Mouse (Mus musculus) adrenal gland, postnatal 10 days (tissue): ENCODE measurements around the gene Fignl2. TPM values are rescaled to one million over a fixed set of nuclear protein-coding genes. Genes with fewer than 3 reads are reported as not detected.

Experiments used
- DNase-seq: peaks from one replicate; pipeline ENCODE4 v3.0.0; 2021; ENCODE audit warnings: mixed read lengths
- total RNA-seq, 2 experiments: library from RNA; stranded (reverse); gene quantifications; 2 replicates each; pipeline ENCODE4 v1.2.3; 2021

The Fignl2 gene
- total RNA-seq, 2 experiments from 2014 or later, result 8.4 to 11.0 TPM

DNA sequence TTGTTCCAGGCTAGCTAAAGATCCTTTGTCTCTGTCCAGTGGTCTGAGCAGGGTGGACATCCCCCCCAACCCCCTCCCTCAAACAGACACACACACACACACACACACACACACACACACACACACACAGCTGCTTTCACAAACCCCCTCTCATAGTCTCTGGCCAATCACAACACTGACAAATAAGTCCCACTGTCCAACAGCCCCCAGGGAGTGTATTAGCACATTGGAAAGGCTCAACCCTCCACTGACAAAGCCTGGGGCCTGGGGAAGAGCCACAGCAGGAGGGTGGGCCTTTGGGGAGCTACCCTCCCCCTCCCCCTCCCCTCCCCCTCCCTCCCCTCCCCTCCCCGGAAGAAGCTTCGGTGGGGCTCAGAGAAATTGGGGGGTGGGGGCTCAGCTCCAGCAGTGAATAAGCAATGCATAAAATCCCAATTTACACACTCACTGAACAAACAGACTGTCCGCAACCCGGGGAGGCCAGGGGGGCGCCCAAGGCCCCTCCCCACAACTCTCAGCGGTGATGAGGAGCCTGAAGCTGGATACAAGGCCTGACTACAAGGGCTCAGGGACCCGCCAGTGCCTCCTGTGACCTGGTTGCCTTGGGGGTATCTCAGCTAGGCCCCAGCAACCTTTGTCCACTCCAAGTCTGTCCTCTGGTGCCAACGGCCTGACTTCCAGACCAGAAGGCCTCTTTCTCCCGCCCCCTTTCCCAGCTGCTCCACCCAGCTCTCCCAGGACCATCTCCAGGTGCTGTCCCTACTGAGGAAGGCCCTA, 11.3 kb downstream of the Fignl2 start:
- no peak for DNase-seq

DNA sequence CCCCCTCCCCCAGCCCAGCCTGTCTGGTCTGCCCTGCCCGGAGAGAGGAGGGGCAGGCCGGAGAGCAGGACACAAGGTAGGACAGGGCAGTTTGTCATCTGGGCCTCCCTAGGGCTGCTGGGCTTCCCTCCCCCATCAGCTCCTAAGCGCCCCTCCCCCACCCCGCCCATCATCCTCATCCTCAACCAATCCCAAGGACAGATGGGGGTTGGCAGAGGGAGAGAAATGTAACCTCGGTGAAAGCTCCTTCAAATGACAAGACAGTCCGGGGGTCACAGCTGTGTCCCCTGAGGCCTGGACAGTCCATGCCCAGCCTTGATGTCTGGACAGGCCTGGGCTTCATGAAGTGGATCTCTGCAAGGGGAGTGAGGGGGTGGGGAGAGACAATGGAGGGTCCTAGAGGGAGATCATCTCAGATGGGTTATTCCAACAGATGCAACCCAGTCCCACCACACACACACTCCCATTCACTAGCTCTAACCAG, 12.0 kb downstream of the Fignl2 start:
- DNase-seq, result no peak

DNA sequence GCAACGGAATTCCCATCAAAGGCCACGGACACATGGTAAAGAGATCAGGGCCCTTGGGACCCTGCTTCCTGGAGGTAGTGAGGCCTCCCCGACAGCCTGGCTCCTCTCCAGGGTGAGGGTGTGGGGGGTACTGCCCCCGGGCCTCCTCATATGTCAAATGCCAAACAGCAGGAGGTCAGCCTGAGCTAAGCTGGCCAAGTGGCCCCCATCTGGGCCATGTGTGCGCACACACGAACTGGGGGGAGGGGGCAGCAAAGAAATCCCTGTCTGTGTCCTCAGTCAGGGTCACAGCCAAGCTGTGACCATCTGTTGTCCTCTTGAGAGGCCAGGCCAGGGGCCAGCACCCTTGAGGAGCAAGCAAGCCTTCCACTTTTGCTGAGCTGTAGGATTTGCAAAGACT, 13.3 kb downstream of the Fignl2 start:
- DNase-seq, result peak; percentile 48

DNA sequence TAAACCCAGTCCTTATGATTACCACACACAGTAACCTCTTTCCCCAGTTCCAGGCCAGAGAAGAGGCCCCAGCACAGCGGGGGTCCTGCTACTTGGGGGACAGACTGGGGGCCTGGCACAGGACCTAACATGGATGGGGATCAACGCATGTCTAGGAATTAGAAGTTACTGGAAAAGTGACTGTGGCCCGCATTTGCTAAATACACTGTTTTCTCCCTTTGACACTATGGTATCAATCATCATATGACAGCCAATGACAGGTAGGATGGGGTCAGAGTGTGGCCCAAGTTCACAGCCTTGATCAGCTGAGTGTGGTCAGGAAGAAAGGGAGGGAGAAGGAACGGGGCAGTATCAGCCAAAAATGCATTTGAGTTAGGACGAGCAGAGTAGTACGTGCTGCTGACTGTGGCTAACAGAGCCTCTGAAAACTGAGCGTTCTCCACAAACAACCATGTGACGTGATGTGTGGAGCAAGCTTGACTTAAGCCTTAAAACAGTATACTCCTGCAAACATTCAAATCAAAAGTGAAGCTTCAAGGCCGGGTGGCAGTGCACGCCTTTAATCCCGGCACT, 18.0 kb downstream of the Fignl2 start:
- no peak for DNase-seq

DNA sequence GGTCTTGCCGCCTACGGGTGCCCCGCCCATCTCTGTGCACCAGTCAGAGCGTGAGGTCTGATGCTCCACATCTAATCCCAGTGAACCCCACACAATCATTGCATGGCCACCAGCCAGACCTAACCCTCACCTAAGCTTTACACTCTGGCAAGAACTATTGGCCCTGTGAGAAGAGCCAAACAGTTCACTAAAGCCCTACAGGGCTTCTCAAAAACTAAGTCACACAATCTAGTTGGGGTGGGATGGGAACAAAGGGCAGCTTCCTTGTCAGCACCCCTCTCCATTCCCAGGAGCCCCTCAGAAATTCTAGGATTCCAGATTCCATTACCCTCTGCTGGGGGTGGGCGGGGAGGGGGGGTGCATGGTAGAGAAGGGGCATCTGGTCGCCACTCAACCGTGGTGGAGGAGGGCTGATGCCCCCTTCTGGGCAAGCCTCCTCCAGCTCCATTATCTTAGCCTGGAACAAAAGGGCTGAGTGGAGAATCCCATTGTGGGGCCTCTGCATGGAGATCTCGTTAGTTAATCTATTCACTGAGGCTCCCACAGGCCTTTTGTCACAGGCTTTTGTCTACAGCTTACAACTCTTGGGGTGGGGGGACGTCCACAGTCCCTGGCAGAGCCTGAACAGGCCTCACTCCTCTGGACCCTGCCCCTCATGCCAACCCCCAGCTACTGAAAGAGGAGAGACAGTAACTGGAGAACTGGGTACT, 18.6 kb downstream of the Fignl2 start:
- no peak for DNase-seq

DNA sequence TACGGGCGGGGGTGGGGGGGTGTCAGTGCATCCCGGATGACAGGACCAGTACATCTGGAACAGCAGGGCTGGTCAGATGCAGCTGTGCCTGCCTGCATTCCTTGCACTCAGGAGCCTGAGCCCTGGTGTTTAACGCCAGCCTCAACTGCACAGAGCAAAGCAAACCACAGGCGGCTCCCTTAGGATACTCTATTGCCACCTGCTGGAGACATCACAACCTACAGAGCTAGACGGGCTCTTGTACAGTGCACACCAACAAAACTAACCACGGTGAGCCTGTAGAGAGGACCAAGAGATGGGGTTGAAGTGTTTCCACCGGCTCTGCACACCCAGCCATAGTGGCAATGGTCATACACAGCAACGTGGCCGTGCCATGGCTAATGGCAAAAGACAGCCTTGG, 22.1 kb downstream of the Fignl2 start:
- DNase-seq, result peak; percentile 72

DNA sequence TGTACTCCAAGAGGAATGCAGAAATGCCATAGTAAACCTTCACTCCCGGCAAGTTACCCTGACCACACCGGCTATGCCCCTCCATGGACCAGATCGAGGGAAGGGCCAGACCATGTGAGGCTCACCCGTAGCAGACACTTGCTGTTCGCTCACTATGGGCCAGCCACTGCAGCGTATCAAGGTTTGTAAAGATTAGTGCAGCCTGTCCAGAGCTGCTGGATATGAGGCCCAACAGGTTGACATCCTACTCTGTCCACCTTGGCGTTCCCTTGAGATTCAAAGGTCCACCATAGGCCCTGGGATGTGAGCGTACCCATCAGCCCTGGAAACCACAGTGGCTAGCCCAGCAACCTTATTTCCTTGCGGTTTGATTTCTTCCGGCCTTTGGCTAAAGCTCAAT, 23.8 kb downstream of the Fignl2 start:
- no peak for DNase-seq

DNA sequence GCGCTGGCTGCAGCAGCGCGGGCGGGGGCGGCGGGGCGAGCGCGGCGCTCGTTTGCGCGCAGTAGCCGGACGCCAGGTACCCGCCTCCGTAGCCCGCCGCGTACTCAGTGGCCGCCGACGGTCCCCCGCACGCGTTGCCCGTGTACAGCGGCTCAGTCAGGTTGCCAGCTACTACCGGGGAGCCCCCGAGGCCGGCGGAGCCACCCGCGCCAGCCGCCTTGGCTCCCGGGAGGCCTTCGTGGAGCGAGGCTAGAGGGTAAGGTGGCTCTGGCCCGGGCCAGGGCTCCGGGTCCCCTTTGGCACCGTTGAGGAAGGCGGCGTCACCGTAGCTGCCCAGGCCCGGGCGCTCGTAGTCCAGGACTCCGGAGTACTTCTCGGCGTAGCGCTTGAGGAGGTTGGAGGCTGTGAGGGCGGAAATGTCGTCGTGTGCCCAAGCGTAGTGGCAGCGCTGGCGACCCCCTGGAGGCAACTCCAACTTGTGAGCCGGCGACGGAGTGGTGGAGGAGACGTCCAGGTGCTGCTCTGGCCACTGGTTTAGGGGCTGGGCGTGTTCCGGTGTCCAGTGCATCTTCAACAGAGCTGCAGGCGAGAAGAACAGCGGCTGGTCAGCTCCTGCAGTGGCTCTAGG, 24.4 kb downstream of the Fignl2 start:
- DNase-seq, result no peak

DNA sequence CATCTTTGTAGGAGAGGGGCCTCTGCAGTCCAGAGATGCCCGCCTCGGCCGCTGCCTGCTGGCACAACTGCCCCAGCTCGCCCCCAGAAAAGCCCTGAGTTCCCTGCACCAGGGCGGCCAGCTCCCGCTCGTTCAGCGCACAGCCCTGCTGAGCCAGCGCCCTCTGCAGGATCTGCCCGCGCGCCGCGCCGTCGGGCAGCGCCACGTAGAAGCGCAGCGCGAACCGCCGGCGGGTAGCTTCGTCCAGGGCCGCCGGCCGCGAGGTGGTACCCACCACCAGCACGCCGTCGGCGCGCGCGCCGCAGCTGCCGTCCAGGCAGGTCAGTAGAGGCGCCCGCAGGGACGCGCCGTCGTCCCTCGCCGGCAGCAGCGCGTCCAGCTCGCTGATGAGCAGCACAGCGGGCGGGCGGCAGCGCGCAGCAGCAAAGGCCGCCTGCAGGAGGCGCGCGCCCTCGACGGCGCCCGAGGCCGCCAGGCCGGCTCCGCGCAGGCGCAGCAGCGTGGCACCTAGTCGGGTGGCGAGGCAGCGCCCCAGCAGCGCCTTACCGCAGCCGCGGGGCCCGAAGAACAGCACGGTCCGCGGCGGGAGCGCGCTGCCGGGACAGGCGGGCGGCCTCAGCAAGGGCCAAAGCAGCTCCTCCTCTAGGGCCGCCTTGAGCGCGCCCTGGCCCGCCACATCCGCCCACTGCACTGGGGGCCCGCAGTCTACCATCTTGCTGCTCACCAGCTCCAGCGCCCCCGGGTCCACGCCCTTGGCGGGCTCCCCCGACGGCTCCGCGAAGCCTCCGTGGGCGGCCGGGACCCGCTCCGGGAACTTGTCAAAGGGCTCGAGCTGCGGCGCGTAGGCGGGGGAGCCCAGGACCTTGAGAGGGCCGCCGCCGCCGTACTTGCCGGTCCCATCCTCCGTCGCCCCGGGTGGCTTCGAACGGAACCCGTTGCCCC, 25.5 kb downstream of the Fignl2 start:
- peak; percentile 64 for DNase-seq

DNA sequence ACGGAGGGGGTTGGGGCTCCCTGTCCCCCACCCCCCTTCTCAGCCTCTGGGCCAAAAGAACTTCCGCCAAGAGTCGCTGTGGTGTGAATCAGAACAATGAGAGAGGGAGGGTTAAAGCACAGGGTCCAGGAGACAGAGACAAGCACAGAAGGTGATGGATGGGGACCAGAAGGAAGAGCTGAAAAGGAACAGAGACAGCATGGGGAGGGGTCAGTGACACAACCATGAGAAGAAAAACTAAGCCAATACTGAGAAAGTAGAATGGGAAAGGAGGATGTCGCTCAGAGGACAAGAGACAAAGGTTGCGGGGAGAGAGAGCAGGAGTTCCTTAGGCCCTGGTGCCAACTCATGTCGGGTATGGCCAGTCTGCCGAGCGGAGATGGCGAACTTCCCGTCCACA, 26.5 kb downstream of the Fignl2 start:
- no peak for DNase-seq

DNA sequence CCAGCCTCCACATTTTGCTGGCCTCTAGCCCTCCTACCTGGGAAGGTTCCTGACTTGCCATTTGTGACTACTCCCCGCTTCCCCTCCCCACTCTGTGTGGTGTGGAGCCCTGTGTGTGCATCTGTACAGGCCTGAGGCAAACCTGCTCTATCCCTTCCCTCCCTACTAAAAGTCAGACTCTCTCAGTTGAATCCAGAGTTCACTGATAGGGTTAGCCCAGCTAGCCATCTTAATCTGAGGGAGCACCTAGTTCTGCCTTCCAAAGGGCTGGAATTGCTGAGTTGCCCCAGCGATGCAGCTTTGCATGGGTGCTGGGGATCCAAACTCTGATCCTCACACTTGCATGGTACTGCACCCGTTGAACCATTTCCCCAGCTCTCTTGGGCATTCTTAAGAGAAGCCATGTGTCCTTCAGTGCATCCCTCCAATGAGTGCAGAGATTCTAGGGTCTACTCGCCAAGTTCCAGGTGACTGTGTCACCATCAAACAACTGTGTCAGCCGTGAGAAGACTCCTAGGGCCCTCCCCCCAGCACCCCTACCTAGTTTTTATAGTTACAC, 29.9 kb downstream of the Fignl2 start:
- DNase-seq, result peak; percentile 10

DNA sequence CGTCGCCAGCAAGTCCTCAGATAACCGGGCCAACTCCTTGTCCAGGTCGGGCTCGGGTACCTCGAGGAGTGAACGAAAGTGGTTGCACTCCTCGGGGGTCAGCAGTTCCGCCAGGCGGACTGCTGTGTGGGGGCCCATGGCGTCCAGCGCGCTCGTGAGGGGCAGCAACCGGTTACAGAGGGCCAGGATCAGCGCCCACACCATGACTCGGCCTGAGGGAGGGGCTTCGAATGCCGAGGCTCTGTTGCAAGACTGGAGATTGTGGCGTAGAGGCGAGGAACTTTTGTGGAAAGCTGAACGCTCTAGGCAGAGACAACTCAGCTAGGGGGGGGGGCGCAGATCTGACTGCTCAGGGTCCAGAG, 31.2 kb downstream of the Fignl2 start, which contains the start of gene Gm47841:
TSS of gene Gm47841 (minus strand) at position 204 of the 362 bp plus-strand sequence.
- peak; percentile 36 for DNase-seq

DNA sequence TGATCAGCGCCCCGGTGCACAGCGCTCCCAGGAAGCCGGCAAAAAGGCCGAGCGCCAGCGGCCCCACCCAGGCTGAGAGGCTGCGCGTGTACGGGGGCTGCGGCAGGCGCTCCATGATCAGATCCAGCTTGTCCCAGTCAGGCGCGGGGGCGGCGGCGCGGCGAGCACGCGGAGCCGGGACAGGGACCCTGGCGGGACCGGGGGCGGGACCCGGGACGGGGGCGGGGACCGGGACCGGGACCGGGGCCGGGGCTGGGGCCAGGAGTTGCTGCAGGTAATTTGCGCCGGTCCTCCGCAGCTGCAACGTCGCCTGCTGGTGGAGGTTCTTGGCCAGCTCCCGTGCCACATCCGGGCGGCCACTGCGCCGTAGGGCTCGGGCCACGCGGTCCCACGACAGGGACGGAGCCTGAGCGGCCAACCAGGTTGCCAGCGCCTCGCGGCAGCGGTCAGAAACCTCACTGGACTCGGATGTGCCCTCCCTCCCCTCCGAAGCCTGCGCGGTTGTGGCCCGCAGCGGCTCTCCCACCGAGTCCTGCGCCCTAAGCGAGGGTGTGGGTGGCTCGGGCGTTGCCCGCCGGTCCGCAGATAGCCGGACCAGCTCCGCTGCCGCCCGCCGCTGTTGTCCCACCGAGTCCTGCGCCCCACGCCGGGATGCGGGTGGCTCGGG, 31.7 kb downstream of the Fignl2 start:
- DNase-seq, result peak; percentile 64

DNA sequence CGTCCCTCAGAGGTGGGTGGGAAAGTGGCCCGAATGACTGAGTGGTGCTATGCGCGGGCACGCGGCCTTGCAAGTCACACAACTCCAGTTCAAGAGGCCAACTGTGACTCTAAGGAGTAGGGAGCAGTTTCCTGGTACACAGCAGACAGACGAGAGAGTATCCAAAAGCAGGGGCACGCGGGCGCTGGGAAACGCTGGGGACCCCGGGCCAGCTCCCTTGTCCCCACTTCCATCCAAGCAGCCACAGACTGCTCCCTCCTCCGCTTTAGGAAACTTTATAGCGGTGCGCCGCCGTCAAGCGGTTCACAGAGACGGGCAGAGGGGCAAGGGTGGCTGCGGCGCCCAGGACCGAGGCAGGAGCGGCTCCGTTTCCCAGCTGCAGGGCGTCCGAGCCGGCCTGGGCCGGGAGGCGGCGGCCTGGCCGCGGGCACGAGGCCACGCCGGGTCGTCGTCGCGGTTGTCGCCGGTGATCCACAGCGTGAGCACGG, 32.3 kb downstream of the Fignl2 start:
- DNase-seq, result no peak

DNA sequence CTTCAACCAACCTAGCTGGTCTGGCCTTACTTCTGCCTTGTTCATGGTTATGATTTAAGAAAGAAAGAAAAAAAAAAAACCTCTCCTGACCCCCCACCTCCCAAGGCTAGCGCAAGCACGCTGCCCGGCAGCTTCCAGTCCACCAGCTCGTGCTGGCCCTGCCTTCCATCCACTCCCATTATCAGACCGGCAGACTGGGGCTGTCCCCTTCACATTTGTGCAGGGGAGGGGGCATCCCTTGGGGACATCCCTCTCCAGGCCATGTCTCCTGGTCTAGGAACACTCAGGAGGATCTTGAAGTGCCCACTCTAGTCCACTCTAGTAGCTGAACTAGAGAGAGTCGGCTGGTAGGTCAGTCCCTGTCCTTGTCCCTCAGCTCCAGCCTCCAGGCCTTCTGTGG, 33.8 kb downstream of the Fignl2 start:
- DNase-seq, result peak; percentile 1

DNA sequence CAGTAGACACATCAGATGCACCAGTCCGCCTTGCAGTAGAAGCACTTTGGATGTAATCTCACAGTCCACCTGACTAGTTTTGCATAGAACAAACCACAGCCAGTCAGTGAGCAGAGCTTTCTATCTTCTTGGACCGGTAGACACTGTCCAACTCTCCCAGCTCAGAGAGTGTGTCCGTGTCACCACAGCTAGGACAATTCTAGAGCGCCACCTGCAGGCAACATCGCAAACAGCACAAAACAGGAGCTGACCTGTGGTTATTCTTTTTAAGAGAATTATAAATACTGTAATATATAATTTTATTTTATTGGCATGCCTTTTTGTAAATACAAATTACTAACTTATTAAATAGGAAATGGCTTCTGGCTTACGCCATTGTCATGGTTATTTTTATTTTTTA, 35.8 kb downstream of the Fignl2 start:
- peak; percentile 82 for DNase-seq

DNA sequence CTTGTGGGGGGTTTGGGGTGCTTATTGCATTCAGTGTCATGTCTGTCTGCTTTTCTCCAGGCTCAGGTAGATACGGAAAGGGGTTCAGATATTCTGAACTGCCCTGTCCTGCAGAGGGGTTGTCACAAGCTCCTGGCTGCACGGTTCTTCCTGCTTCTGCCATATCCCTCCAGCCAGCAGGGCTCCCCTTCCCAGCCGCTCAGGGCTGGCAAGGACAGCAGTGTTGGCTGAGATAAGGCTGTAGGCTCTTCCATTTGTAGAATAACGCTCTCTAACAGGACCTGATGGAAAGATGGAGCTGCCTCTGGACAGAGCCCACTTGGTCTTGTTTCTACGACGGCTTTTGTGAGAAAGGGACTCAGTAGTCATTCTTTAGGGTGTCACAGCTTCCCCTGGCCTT, 36.4 kb downstream of the Fignl2 start:
- no peak for DNase-seq

DNA sequence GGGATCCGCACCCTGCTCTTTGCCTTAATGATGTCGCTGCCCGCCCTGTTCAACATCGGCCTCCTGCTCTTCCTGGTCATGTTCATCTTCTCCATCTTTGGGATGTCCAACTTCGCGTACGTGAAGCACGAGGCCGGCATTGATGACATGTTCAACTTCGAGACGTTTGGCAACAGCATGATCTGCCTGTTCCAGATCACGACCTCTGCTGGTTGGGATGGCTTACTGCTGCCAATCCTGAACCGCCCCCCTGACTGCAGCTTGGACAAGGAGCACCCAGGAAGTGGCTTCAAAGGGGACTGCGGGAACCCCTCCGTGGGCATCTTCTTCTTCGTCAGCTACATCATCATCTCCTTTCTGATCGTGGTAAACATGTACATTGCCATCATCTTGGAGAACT, 38.7 kb downstream of the Fignl2 start:
- DNase-seq, result no peak

DNA sequence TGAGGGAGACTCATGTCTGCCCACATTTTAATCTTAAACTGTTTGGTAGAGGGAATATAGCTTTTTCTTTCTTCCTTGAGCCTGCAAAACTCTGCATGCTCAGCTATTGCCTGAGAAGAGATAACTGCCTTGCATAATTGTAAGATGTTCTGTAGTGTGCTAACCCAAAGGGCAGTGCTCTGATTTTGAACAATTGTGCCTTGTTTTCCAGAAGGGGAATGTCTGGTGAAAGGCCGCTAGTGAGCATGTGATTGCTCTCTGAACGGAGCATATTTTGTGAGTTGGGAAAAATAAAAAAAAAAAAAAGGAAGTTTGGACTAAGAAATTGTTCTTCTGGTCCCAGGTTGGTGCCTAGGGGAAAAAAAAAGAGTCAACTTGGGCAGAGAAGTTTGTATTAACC, 49.4 kb downstream of the Fignl2 start:
- DNase-seq, result no peak

DNA sequence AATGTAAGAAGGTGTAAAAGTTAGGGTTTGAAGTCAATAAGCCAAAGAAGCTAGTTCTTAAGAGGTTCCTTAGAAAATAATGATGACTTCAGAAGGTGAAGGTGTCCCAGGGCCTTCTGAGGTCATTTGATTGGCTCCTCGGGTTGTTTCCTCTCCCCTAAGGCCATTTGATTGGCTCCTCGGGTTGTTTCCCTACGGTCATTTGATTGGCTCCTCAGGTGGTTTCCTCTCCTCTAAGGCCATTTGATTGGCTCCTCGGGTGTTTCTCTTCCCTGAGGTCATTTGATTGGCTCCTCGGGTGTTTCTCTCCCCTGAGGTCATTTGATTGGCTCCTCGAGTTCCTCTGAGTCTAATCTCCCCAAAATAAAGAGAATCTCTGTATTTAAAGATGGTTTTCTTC, 67.0 kb downstream of the Fignl2 start:
- no peak for DNase-seq
